Mouse (Mus musculus) lung, postnatal 25 days (tissue): ENCODE measurements around the gene Ankrd31.
"Not testable (repeated sequence)": the region's sequence is repeated elsewhere in the genome, so short reads cannot be mapped to it uniquely, and the experiment has no call there.

Experiments
- DNase-seq: peaks from one replicate; pipeline ENCODE4 v3.0.0; 2022; ENCODE audit warnings: low spot score

Gene Ankrd31

GRCm38 (mm10) chr13:96748109-96748845, at the start of gene Ankrd31:
Gene Ankrd31, plus strand, starts transcription at chr13:96748272.
- DNase-seq = no peak

DNA sequence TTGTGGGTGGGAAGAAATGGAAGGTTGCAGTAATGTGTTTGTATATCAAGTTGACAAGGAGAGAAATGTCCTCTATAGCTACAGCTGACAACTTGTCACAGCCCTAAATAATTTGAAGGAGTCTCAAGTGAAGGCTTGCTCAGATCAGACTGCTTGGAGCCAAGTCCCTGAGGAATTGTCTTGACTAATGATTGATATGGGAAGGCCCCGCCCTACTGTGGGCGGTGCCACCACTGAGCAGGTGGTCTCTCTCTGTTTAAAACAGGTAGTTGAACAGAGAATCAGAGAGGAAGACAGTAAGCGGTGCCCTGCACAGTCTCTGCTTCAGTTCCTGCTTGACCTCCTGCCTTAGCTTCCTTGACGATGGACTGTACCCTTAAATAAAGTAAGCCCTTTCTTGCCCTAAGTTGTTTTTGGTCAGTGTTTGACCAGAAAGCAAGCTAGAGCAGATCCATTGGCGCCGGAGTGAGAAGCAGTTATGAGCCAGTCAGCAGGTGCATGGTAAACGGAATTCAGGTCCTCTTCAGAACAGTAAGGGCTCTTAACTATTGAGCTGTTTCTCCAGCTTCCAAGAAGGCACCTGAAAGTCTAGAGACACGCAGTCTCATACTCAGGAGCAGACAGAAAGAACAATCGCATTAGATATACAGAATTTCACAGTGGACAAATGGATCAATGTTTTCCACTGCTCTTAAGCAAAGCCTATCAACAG, 45.3 kb upstream of the Ankrd31 start:
- peak; percentile 23 for DNase-seq

GRCm38 (mm10) chr13:96709269-96710233, 38.5 kb upstream of the Ankrd31 start:
- no peak for DNase-seq

- DNase-seq = no peak
Observed at GRCm38 (mm10) chr13:96716311-96716710, 31.8 kb upstream of the Ankrd31 start.

DNA sequence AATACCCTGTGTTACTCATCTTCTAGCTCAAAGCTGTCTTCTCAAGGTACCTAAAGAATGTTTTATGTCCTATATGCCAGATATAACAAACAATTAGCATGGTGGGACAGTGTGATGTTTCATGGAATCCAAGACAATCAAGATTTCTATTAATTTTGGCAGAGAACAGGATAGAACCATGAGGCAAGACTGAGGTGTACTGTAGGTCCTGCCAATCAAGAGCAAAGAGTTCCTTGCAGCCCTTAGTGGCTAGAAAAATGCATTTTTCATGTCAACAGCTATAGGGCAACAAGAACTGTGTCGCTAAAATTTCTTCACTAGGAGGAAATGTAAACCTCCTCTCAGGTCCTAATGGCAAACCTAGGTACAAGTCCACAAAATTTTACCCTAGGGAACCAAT, 30.3 kb upstream of the Ankrd31 start:
- no peak for DNase-seq

DNA sequence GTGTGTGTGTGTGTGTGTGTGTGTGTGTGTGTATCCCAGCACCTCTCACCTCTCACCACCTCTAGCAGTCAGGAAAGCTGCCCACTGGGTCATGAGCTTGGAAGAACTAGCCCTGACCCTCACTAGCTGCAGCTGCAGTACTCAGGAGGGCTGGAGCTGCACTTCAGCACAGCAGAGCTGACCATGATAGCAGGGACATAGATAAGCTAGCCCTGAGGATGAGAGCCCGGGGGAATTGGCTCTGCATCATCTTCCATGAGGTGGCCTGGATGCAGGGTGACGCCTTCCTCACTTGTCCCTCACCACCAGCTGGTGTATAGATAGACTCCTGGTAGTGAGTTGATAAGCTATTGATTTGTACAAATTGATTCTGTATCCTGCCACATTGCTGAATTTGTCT, 28.1 kb upstream of the Ankrd31 start:
- no peak for DNase-seq

DNA sequence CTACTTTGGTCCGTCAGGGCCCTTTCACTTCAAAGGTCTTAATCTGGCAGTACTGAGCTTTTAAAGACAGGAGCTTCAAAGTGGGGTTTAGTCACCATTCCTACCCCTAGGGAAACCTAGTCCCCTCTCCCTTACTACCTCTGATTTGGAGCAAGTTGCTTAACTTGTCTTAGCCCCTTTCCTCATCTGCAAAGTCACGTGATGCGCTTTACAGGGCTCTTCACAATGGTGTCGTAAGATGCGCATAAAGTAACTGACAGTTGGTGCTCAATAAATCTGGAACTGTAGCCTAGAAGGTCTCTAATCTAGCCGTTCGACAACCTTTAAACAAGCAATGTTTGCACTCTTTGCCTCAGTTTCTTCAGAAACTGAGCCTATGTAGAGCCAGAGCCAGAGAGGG, 19.8 kb upstream of the Ankrd31 start:
- no peak for DNase-seq

DNA sequence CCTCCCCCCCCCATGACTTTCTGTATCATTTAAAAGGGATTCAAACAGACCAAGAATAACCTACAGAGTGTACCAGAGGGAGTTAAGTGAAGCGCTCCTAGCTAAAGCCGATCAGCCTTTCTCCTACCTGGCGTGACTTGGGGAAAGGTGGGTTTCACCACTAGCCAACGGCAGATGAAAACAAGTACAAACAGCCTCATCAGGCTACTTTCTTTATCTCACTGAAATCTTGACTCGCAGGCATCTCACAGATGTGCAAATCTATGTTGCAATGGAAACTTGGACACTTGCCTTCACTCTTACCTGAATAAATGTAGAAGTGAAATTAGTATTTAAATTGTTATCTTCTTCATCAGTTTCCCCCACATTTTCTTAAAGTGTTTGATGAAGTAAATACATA, 18.9 kb upstream of the Ankrd31 start:
- DNase-seq = no peak

DNA sequence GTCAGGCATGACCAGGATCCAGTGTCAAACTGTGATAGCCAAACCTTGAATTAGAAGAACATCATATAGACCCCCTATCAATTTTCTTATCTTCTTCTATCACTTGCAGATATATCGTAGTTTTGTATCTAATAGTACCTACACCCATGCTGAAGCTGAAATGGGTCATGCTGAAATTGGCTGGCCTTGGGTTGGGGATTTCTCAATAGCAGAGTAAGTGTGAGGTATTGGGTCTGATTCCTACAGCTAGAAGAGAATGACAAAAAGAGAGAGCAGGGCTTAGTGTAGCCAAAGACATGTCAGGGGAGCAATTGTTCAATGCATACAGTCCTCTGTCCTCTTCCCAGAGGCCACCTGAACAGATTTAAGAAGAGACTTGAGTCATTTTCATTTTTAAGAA, 18.0 kb upstream of the Ankrd31 start:
- DNase-seq = no peak

GRCm38 (mm10) chr13:96735175-96735574, 12.9 kb upstream of the Ankrd31 start:
- no peak for DNase-seq

DNA sequence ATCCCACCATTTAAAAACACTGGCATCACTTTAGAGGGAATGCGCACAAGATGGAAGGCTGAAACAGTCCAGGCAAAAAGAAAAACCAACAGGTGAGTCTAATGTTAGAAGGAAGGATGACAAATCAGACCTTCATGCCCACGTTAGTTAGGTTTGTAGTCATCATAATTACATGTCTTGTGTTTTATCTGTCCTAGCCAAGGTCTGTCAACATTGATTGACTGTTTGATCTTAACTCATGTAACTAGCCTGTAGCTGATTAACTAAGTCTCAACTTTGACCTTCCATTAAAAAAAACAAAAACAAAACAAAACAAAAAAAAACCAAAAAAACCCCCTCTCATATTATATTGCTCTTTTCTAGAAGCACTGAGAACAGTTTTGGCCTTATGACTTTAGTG, 7.9 kb upstream of the Ankrd31 start:
- no peak for DNase-seq

- DNase-seq = no peak
Observed at GRCm38 (mm10) chr13:96742871-96743270, 5.2 kb upstream of the Ankrd31 start.

DNA sequence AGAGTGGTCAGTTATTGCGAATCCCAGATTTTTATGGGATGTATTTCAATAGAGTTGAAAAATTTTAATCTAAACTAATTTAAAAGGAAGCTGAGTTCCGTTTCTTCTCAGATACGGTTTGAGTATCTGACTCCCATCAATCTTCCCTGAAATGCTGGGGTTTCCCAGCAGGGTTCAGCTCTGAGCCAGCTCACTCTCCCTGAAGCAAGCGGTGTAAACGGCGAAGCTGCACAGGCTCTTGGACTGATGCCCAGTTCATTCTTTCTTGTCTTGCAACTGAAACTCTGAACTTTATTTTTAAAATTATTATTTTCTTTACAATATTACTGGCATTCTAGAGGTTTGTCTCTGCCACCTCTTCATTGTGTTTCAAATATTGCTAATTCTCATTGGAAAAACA, 2.0 kb upstream of the Ankrd31 start:
- DNase-seq = no peak

DNA sequence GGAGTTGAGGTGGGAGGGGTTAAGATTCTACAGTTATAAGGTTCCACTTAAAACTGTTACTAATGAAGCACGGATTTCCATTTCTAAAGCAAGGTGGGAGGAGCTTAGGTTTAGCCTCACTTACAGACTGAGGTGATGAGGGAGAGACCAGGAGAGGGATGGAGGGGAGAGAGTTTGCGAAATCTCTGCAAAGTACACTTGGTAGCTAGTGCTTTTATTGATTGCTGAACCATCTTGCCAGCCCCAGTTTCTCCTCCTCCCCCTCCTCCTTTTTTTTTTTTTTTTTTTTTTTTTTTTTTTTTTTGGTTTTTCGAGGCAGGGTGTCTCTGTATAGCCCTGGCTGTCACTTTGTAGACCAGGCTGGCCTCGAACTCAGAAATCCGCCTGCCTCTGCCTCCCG, 1.8 kb downstream of the Ankrd31 start:
- no peak for DNase-seq

- no peak for DNase-seq
Observed at GRCm38 (mm10) chr13:96760848-96761247, 12.8 kb downstream of the Ankrd31 start.

GRCm38 (mm10) chr13:96786071-96786470, 38.0 kb downstream of the Ankrd31 start:
- DNase-seq = not testable (repeated sequence)

DNA sequence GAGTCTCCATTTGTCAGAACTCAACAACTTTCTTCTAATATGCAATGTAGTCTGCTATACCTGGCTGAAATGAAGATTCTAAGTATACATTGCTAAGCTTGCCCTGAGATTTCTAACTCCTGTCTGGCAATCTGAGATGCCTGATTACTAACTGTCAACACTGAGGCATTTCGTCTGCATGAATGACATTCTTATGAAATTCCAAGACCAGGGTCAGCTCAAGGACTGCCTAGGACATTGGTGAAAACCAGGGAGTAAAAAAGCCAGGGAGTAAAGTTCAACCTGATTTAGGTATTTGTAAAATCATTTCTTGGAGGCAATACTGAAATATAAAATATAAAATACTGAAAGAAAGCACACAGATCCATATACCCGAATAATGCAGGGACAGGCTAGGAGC, 45.4 kb downstream of the Ankrd31 start:
- DNase-seq = no peak

GRCm38 (mm10) chr13:96795301-96795700, 47.2 kb downstream of the Ankrd31 start:
- no peak for DNase-seq

DNA sequence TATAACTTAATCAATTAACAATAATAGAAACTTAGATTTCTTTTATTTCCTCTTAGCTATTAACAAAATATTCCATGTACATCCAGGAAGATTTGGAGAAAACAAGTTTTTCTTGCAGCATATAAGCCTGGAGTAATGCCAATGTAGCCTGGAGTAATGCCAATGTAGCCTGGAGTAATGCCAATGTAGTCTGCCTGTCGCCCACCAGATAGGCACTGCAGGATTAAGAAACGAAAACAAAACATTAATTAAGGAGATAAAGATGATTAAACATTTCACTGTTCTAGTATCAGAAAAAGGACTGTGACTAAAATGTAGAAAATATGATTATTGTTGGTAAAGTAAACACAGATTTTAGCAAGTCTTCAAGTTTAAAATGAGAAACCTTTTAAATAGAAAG, 49.4 kb downstream of the Ankrd31 start:
- no peak for DNase-seq

DNA sequence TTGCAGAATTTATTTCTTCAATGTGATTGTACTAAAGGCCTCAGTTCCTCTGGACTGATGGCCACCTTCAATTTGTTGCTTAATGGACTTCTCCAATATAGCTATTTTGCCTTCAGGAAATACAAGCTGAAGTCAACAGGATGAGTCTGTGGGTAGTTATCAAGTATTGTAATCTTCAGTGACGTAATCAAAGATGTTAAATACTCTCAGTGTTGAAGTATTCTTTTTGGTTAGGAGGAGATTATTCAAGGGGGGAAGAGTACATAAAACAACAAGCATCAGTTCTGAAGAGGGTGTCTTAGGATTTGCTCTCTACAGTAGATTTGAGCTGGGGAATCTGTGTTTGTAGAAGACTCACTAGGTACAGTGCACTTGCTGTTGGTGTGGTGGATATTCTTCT, 101.7 kb downstream of the Ankrd31 start:
- no peak for DNase-seq

- DNase-seq = no peak
Observed at GRCm38 (mm10) chr13:96852133-96852532, 104.1 kb downstream of the Ankrd31 start.

DNA sequence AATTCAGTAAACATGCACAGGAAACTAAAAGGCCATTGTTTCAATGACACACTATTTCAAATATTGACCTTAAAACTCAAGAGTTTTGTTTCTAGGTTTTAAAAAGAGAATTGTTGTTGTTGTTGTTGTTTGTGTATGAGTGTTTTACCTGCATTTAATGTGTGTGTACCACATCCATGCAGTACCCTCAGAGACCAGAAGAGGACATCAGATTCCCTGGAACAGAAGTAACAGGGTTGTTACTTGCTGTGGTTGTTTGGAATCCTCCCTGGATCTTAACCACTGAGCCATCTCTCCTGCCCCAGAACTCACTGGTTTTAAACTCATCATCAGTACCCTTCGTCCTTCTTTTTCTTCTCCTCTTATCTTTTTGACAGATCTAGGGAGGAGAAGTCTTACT, 105.2 kb downstream of the Ankrd31 start:
- no peak for DNase-seq

DNA sequence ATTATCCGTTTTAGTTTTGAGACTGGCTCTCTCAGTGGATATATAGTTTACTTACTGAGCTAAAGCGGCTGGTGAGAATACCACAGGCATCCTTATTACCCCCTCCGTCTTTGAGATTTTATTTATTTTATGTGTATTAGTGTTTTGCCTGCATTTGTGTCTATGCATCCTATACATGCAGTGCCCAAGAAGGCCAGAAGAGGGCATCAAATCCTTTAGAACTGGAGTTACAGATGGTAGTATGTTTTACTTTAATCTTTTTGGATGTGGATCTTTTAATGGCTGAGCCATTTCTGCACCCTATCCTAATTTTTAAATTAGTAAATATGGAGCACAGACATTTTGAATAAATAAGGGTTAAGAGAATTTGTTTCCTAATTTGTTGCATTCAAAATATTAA, 107.1 kb downstream of the Ankrd31 start:
- DNase-seq = peak; percentile 32
